11 mouse cellular contexts compared by ENCODE assay signal in genomic region chr1:194623641-194624040, GRCm38 (mm10). TPM values are rescaled to one million over a fixed set of nuclear protein-coding genes. Genes with fewer than 3 reads are reported as not detected.
DNase-seq lines count a peak whose midpoint lies in the region; ATAC-seq and TF ChIP-seq lines count a peak whose summit lies in the region.
"Had no signal": no experiment of that assay in that cellular context is flagged by ENCODE, and none has a peak within 500 bp of the region (broad histone marks: within the 10 kb centered on the region; RNA-seq: fewer than 3 reads in every experiment).

No protein-coding gene starts in this region.

- no peak overlapping the region for H3K27ac ChIP-seq in forebrain, embryonic 11.5 days (ENCODE audit: low read depth, low read length)
- H3K27ac ChIP-seq in forebrain, embryonic 10.5 days: no peak overlapping the region
- H3K27ac ChIP-seq in lung, postnatal 0 days (ENCODE audit: low read length): no peak overlapping the region
- peak overlapping the region; percentile 2; the same call in 1 of the 2 replicates for H3K27ac ChIP-seq in midbrain, embryonic 10.5 days (replicated peaks)
- peak overlapping the region; percentile 43; the same call in 1 of the 2 replicates for H3K27ac ChIP-seq in stomach, embryonic 16.5 days (ENCODE audit: low read length)

- H3K9me3 ChIP-seq in forebrain, embryonic 11.5 days (ENCODE audit: control insufficient read depth, low read length): no peaks in the 10 kb centered on the region
- no peaks in the 10 kb centered on the region for H3K9me3 ChIP-seq in forebrain, embryonic 10.5 days
- H3K9me3 ChIP-seq in lung, postnatal 0 days (ENCODE audit: low read length): no peaks in the 10 kb centered on the region
- H3K9me3 ChIP-seq in midbrain, embryonic 10.5 days (replicated peaks): no peaks in the 10 kb centered on the region
- no peaks in the 10 kb centered on the region for H3K9me3 ChIP-seq in stomach, embryonic 16.5 days (replicated peaks; ENCODE audit: control insufficient read depth, low read length)

- H3K4me2 ChIP-seq in forebrain, embryonic 11.5 days (ENCODE audit: low read depth, low read length, severe bottlenecking): peak overlapping the region; percentile 1; the same call in 1 of the 2 replicates
- H3K4me2 ChIP-seq in lung, postnatal 0 days (replicated peaks; ENCODE audit: low read depth, low read length): peak overlapping the region; percentile 85; the same call in 1 of the 2 replicates
- H3K4me2 ChIP-seq in stomach, embryonic 16.5 days (ENCODE audit: low read depth, low read length): peak overlapping the region; percentile 93

- H3K4me1 ChIP-seq in forebrain, embryonic 11.5 days (replicated peaks; ENCODE audit: control insufficient read depth, insufficient read depth, low read length): peaks cover 20% of the 10 kb centered on the region; the same call in 1 of the 2 replicates
- peaks cover 95% of the 10 kb centered on the region for H3K4me1 ChIP-seq in forebrain, embryonic 10.5 days
- peaks cover 46% of the 10 kb centered on the region; the same call in 1 of the 2 replicates for H3K4me1 ChIP-seq in lung, postnatal 0 days (ENCODE audit: insufficient read depth, low read depth, low read length)
- H3K4me1 ChIP-seq in midbrain, embryonic 10.5 days: peaks cover 98% of the 10 kb centered on the region
- peaks cover 50% of the 10 kb centered on the region for H3K4me1 ChIP-seq in stomach, embryonic 16.5 days (ENCODE audit: control insufficient read depth, insufficient read depth, low read length)

- no peaks in the 10 kb centered on the region for H3K36me3 ChIP-seq in forebrain, embryonic 11.5 days (ENCODE audit: control insufficient read depth, insufficient read depth, low read length)
- H3K36me3 ChIP-seq in forebrain, embryonic 10.5 days (replicated peaks): no peaks in the 10 kb centered on the region
- no peaks in the 10 kb centered on the region for H3K36me3 ChIP-seq in lung, postnatal 0 days (ENCODE audit: insufficient read depth, low read length)
- no peaks in the 10 kb centered on the region for H3K36me3 ChIP-seq in midbrain, embryonic 10.5 days
- H3K36me3 ChIP-seq in stomach, embryonic 16.5 days (ENCODE audit: control insufficient read depth, insufficient read depth, low read length): no peaks in the 10 kb centered on the region

- no peak overlapping the region for H3K9ac ChIP-seq in forebrain, embryonic 11.5 days (ENCODE audit: low read length)
- H3K9ac ChIP-seq in lung, postnatal 0 days (replicated peaks; ENCODE audit: low read depth): no peak overlapping the region
- no peak overlapping the region for H3K9ac ChIP-seq in stomach, embryonic 16.5 days (ENCODE audit: low read length)

- ATAC-seq in forebrain, embryonic 11.5 days (replicated peaks; ENCODE audit: low FRiP score): no peak
- no peak for ATAC-seq in lung, postnatal 0 days
- ATAC-seq in stomach, embryonic 16.5 days (ENCODE audit: insufficient read depth, low FRiP score): no peak

- DNase-seq in forebrain, embryonic 11.5 days (ENCODE audit: low spot score): no peak
- DNase-seq in forebrain, embryonic 10.5 days (ENCODE audit: extremely low spot score, low spot score): no peak
- no peak for DNase-seq in lung, postnatal 0 days (ENCODE audit: low spot score)
- no peak for DNase-seq in lung, postnatal 4 days
- DNase-seq in midbrain, embryonic 10.5 days (ENCODE audit: low spot score): no peak
- DNase-seq in cerebellum, adult 18-20 months: no peak
- DNase-seq in urinary bladder, postnatal 10 days (ENCODE audit: low spot score): no peak
- DNase-seq: adrenal gland, adult 8-10 months; cerebellum, adult 11 months; lung, postnatal 14 days had no signal

- no peak overlapping the region for H3K4me3 ChIP-seq in forebrain, embryonic 11.5 days (ENCODE audit: low read depth, low read length)
- H3K4me3 ChIP-seq in forebrain, embryonic 10.5 days: no peak overlapping the region
- peak overlapping the region; percentile 12; the same call in 1 of the 2 replicates for H3K4me3 ChIP-seq in lung, postnatal 0 days (ENCODE audit: low read depth, low read length)
- H3K4me3 ChIP-seq in midbrain, embryonic 10.5 days: peak overlapping the region; percentile 22; the same call in 1 of the 2 replicates
- H3K4me3 ChIP-seq in stomach, embryonic 16.5 days (replicated peaks; ENCODE audit: low read length): peak overlapping the region; percentile 18; the same call in 1 of the 2 replicates

- TF ChIP-seq EP300 in lung, postnatal 0 days (IDR thresholded peaks at IDR 0.05): no peak

- no peaks in the 10 kb centered on the region for H3K27me3 ChIP-seq in forebrain, embryonic 11.5 days (ENCODE audit: control insufficient read depth, insufficient read depth, low read length)
- peaks cover 52% of the 10 kb centered on the region for H3K27me3 ChIP-seq in forebrain, embryonic 10.5 days (ENCODE audit: poor library complexity, severe bottlenecking)
- no peaks in the 10 kb centered on the region for H3K27me3 ChIP-seq in lung, postnatal 0 days (replicated peaks; ENCODE audit: insufficient read depth, low read length)
- peaks cover 23% of the 10 kb centered on the region; the same call in 1 of the 2 replicates for H3K27me3 ChIP-seq in midbrain, embryonic 10.5 days (ENCODE audit: low read depth, poor library complexity, severe bottlenecking)
- no peaks in the 10 kb centered on the region for H3K27me3 ChIP-seq in stomach, embryonic 16.5 days (ENCODE audit: control insufficient read depth, insufficient read depth, low read length)

- no peak for TF ChIP-seq CTCF in lung, postnatal 0 days (IDR thresholded peaks at IDR 0.05)

- 91% methylated on average over 3 of the region's 3 CpGs for WGBS in forebrain, embryonic 11.5 days
- WGBS in forebrain, embryonic 10.5 days: 85% methylated on average over 3 of the region's 3 CpGs
- WGBS in lung, postnatal 0 days: 53% methylated on average over 3 of the region's 3 CpGs
- 88% methylated on average over 3 of the region's 3 CpGs for WGBS in midbrain, embryonic 10.5 days
- WGBS in stomach, embryonic 16.5 days: 68% methylated on average over 3 of the region's 3 CpGs

RNA-seq across cellular contexts. Expression of gene Plxna2, which starts 5.6 kb away (rescaled TPM):
- polyA plus RNA-seq in forebrain, embryonic 11.5 days (2014; fragmentation: Nextera tagmentation; extraction: Ambion mirVana): 19.0 and 22.5 TPM in 2 replicates
- 6.5 and 7.4 TPM in 2 replicates for polyA plus RNA-seq in forebrain, embryonic 10.5 days (2016; fragmentation: Nextera tagmentation; extraction: Ambion mirVana)
- polyA plus RNA-seq in lung, postnatal 0 days (2015; fragmentation: Nextera tagmentation; extraction: Ambion mirVana): 4.5 and 5.8 TPM in 2 replicates
- 9.2 and 11.2 TPM in 2 replicates for polyA plus RNA-seq in midbrain, embryonic 10.5 days (2016; fragmentation: Nextera tagmentation; extraction: Ambion mirVana)
- 7.3 and 8.2 TPM in 2 replicates for polyA plus RNA-seq in stomach, embryonic 16.5 days (2015; fragmentation: Nextera tagmentation; extraction: Ambion mirVana)

Comparison
In these comparisons a context has a peak if more than half of its experiments do, and no peak if none do; other contexts are left out.
1. H3K27ac ChIP-seq: peak in midbrain, embryonic 10.5 days (single experiment) and stomach, embryonic 16.5 days (single experiment); none in forebrain, embryonic 11.5 days (single experiment), forebrain, embryonic 10.5 days (single experiment) and lung, postnatal 0 days (single experiment).
2. H3K4me2 ChIP-seq: peak in every context shown above with its lines; median percentile 93 in stomach, embryonic 16.5 days; 85 in lung, postnatal 0 days; 1 in forebrain, embryonic 11.5 days.
3. H3K4me3 ChIP-seq: peak in lung, postnatal 0 days (single experiment), midbrain, embryonic 10.5 days (single experiment) and stomach, embryonic 16.5 days (single experiment); none in forebrain, embryonic 11.5 days (single experiment) and forebrain, embryonic 10.5 days (single experiment).